Mouse (Mus musculus) R1 (cell line): ENCODE results near the gene Sgpl1.

Source experiments
- DNase-seq: peaks from one replicate; pipeline ENCODE4 v3.0.0-alpha.2; 2018; ENCODE audit warnings: low read depth, low spot score

Sgpl1 gene

DNA sequence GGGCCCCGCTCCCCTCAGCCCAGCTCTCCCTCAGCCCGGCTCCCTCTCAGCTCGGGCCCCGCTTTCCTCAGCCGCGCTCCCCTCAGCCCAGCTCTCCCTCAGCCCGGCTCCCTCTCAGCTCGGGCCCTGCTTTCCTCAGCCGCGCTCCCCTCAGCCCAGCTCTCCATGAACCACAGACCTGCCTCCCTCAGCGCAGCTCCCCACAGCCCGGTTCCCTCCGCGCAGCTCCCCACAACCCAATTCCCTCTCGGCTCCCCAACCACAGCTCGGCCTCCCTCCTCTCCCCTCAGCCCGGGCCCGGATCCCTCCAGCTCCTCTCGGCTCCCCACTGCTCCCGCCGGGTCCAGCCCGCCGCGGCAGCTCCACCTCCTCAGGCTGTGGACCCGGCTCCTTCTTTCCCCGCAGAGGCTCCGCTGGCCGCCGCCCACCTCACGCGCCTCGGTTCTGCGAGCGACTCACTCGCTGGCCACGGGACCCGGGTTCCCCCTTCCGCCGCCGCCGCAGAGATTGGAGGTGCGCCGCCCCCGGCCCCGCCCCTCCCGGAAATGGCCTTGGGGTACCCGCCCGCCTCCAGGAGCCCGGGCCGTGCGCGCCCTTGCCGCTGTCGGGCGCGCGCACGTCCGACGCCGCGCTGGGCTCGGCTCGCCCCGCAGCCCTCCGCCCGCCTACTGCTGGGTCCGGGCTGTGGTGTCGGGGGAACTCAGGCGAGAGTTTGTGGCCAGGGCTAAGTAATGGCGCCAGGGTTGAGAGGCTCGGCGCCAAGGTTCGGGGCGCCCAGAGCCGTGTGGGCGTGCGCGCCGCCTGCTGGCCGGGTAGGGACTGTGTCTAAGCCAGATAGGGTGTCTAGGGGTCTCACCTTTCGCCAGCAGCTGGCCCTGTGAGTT lies at the start of gene Sgpl1:
Gene Sgpl1 (minus strand): TSS at position 547 of the 884 bp plus-strand sequence.
- DNase-seq, result peak; percentile 94

DNA sequence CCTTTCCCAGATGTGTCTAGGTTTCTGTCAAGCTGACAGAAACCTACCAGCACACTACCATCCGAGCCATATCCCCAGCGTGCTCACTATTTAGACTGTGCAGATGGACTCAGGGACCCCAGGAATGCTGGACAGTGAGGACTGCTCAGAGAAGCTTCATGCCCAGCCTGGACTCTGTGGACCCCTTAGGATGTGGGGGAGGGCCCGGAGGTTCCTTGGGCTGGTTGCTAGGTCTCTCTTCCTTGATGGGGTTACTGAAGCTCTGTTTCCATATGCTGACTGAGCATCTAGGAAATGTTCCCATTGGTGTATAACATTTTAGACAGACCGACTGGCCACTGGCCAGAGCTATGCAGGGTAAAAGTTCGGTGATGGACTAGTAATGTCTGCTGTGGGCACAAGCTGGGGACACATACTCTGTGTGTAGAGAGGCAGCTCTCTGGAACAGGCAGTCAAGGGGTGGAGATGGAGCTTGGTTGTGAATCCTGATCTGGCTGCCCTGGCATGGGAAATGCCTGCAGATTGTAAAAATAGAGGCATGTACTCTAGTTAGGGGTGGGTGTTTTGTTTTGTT lies 48.3 kb upstream of the Sgpl1 start:
- no peak for DNase-seq

DNA sequence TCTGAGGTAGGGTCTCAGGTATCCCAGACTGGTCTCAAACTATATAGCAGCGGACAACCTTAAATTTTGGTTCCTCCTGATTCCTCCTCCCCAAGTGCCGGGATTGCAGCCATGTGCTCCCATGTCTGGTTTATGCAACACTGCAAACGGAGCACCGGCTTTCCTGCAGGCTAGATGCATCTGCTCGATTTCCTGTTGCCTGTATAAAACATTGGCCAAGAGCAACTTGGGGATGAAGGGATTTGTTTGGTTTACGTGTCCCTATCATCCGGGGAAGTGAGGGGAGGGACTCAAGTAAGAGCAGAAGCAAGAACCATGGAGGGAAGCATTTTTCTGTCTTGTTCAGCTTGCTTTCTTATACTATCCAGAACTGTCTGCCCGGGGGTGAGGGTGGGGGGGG lies 47.7 kb upstream of the Sgpl1 start:
- DNase-seq, result no peak

DNA sequence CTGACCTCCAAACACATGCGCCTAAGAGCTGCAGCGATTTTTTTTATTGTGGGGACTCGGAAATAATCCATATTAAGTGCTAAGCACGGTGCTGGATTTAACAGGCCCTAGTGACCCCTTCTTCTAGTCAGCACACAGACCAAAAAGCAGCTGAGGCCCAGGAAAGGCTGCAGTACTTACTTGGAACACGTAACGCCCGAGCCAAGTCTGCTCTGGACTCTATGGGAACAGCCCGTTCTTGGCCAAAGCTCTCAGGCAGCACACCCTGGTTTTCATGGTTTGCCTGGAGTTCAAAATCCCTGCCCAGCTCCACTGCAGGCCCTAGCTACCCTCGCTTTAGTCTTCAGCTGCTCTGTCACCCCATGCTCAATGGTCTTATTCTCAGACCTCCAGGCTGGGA lies 47.1 kb upstream of the Sgpl1 start:
- no peak for DNase-seq

DNA sequence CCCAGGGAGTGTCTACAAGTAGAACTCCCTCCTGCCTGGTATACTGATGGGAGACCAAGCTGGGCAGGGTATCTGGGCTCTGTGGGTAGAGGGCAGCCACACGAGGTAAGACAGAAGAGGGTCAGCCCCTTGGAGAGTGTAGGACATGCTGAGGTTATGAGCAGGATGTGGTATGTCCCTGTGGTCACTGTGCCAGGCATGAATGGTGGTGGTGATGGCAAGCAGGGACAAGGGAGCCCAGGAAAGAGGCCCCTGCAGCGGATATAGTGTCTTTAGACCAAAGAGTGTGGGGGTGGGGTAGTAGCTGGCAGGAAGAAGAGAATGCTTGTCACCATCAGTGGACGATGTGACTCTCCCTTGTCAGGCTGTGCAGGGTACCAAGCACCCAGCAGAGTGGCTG lies 40.5 kb upstream of the Sgpl1 start:
- DNase-seq, result no peak

DNA sequence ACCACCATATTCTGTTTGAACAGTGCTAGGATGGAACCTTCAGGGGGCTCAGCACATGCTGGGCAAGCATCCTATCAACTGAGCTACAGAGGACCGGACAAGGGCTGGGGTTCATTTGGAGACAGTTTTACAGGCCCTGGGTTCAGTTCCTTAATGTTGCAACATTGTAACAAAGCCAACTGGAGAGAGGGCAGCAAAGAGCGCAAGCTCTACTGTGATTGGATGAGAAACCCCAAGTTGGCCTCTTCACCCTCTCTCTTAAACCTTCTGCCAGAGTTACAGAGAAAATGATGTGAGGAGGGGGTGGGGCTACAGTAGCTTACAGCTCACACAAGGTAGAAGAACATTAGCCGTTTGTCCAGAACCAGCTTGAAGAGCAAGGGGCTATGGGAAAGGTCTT lies 39.5 kb upstream of the Sgpl1 start:
- DNase-seq, result no peak

DNA sequence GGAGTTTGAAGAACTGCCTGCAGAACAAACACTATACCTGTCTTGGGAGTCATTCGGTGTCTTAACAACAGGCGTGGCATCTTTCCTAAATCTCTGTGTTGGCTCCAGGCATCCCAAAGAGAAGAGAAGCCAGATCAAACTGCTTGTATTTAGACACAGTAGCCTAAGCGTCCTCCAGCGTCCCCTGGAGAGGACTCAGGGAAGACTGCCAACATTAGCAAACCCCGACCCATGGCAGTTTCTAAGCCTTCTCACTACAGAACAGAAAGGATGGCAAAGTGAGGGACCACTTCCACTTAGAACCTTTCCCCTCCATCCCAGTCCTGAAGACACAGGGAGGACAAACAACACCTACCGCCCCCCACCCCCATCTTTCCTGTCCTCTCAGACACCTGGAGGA lies 32.4 kb upstream of the Sgpl1 start:
- DNase-seq, result no peak

DNA sequence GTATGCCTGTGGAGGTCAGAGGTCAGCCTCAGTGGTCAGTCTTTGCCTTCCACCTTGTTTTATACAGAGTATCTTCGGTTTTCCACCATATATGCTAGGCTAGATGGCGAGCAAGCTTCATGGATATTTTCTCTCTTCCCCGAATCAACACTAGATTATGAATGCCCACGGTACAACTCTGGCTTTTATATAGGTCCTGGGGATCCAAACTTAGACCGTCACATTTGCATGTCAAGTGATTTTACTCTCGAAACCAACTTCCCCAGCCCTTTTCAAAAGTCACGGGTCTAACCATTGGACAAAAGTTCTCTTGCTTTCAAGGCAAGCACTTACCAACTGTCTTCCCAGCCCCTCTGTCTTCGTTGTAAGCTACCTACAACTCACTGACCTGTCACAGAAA lies 31.2 kb upstream of the Sgpl1 start:
- no peak for DNase-seq

DNA sequence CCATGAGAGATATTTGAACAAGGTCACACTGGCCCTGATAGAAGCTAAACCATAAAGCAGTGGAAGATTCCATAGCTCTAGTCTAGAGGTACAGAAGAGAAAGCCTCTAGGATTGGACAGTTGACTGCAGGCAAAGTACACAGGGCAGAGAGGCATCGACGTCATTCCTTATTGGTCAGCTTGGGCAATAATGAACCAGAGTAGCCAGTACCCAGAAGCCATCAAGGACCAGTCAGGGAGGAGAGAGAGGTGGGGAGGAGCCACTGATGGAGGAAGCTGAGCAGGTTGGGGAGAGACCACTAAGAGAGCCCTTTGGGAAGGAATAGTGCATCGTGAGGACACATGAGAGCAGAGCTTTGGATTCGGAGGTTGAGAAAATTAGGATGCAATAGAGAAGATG lies 30.2 kb upstream of the Sgpl1 start:
- no peak for DNase-seq

DNA sequence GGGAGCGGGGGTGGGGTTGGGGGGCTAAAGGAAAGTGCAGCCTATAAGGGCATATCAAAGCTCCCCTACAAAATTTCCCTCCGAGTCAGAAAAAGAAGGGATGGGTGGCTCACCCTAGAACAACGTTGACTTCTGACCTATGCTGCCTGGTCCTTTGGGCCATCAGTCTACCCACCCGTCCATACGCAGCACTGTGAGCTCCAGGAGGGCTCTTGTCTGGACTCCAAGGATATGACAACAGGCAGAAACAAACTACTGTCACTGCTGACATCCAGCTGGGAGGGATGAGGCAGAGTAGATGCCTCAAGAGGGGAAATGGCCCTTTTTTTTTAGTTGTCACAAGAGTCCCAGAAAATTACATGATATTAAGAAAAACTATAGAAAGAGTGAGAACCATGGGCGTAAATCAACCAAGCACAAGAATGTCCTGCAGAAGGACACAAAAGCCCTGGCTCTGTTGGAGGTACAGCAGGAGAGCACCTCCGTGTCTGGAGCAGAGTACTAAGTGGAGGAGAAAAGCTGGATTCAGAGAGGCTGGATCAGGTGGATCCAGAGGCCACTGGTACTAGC lies 28.8 kb upstream of the Sgpl1 start:
- DNase-seq, result no peak

DNA sequence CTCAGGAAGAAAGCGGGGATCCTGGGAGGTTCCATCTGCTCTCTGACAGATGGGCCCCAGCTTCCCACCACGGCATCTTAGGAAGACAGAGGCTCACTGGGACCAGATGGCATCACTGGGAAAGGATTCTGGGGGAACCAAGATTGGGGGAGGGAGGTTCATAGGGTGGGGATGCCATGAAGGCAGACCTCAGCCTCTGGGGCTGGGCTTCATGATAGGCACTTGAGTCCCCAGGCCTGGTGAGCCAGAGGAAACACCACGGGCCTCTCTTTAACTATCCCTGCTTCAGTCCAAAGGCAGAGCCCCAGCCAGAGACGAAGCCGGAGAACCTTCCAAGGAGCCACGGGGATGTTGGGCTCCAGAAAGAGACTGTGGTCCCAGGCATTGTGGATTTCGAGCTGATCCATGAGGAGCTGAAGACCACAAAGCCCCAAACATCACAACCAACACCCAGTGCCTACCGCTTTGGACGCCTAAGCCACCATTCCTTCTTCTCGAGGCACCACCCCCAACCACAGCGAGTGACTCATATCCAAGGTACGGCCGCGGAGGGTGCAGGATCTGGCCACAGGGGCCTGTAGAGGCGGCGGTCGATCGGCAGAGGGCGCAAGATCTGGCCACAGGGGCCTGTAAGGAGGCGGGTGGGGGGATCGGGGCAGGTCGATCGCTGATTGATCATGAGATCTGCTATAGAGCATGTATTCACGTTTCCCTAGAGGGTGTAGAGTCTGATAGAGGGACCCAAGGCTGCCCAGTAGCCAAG lies 28.1 kb upstream of the Sgpl1 start:
- peak; percentile 84 for DNase-seq

DNA sequence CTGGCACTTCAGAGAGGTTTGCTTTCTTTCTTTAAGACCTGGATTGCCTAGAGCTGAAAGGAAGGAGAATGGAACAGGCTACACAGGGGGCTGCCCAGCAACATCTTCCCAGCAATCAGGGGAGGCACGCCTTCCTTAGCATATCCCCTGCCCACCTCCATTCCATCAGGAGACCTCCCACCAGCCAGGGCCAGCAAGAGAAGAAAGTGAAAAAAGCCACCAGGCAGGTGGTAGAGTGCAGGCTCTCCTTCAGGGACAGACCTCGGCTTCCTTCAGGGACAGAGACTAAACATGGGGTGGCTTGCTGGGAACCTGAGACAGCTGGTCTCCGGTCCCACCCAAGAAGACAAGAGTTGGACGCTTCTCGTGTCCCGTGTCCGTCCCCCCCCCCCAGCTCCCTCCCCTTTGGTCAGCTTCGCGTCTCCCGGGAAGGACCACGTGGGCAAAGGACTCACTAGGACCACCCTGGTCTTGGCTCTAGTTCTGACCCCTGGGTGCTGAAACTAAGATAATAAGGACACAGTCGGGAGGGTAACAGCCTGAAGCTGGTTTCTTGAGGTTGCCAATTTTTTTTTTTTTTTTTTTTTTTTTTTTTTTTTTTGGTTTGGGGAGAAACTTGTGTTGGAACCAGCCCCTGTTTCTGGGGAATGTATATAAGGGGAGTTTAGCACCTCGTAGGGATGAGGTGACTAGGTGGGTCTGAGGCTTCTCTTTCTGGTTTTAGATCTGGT lies 27.4 kb upstream of the Sgpl1 start:
- DNase-seq, result no peak

DNA sequence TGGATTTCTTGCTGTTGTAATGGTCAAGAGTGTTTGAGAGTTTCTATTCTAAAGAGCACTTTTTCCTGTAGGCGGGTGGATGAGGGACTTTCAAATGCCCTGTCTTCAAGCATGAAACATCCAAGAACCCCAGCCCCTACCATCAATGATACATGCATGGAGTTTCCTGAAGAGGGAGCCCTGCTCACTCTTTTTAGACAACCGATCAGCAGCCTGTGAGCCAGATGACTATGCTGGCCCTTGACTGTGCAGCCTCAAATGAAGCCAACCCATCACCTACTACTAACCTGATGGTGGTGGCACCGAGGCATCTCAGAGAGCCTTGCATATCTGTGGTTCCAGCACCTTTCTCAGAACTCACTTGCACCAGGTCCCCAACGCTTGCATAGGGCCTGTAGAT lies 25.0 kb upstream of the Sgpl1 start:
- DNase-seq, result peak; percentile 38

DNA sequence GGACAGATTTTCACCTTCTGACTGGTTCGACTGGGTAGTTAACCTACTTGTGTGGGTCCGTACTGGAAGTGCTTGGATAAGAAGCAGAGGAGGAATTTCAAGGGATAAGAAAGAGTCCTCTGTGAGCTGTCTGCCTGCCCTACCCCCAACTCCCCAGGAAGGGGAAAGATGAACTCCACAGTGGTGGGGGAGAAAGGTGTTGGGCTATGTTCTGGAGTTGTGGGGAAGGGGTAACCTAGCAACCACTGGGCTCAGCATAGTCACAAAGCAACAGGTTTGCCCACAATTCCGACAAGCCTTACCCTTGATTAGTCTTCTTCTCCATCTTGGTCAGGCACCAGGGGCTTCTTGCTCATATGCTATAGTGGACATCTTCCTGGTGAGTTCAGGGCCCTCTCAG lies 24.2 kb upstream of the Sgpl1 start, which contains the start of gene Tbata:
Gene Tbata (plus strand): TSS at position 301 of the 400 bp plus-strand sequence.
- DNase-seq, result no peak

DNA sequence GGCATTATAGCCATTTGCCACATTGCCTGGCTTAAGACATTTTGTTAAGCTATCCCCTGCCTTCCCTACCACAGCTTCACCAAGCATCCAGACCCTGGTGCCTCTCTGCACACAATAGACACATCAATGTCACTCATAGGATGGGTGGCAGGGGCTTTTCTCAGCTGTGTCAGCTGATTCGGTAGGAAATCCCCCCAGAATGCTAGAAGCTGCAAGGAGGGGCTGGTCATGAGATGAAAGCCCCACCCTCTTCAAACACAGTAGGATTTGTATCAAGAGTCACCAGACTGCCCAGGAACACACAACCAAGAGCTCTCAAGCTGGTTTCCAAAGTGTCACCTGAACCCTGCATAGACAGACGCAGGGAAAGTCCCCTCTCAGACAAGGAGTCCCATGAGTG lies 20.9 kb upstream of the Sgpl1 start:
- no peak for DNase-seq

DNA sequence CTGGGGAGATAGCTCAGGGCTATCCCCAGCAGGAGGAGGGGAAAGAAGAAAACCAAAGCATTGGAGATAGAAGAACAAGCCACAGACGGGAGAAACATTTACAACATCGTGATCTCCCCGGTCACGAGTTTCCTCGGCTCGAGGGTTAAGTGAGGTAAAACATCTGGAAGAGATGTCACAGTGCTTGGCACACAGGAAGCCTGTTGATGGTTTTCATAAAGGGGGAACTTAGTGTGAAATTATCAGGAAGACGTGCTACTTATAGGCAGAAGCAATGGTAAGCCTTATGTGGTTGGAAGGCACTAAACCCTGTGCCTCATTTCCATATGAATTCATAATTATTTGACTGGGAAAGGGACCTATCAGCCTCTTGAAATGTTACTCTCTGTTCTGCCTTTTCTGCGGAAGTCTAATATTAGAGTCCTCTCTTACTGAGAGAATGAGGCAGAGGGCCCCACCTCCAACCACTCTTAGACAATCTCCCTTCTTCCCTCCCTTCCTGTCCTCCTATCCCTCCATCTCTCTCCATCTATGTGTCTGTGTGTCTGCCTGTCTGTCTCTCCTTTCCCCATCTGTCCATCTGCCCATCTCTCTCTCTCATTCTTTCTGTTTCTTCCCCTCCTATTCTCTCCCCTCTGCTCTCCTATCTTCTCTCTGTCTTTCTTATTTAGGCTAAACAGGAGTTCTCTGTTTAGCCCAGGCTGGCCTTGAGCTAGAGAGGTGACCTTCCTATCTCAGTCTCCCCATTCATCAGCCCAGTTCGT lies 20.0 kb upstream of the Sgpl1 start:
- no peak for DNase-seq

DNA sequence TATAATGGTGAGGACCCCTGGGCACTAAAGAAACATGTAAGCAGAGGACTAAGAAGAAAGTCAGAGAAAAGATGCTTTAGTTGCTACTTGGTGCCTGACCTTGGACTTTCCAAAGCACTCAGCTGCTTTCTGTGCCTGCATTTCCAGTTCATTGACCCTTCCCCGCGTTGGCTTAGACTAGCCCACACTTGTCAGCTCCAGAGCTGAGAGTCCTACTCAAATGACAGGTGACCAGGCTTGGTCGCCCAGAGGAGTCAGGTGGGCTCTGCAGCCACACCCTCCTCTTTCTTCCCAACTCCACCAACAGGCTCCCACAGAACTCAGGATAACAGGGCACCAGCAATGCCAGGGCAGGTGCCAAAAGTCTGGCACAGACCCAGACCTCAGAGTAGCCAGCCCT lies 14.9 kb upstream of the Sgpl1 start:
- DNase-seq, result no peak

DNA sequence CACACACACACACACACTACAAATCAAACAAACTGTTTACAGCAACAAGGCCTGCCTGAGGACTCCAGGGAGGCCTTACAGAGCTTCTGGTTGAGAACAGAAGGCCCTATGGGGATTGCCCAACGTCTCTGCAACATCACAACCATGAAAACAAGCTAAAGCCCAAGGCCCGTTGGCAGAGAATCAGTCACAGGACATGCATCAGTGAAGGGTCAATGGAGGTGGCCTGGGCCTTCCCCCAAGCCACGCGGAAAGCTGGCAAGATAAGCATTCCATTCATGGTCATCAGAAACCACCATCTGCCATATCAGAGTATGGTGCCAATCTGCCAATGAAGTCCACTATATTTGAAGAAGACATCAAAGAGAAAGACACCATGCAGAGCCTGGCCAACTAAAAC lies 13.2 kb upstream of the Sgpl1 start:
- no peak for DNase-seq

DNA sequence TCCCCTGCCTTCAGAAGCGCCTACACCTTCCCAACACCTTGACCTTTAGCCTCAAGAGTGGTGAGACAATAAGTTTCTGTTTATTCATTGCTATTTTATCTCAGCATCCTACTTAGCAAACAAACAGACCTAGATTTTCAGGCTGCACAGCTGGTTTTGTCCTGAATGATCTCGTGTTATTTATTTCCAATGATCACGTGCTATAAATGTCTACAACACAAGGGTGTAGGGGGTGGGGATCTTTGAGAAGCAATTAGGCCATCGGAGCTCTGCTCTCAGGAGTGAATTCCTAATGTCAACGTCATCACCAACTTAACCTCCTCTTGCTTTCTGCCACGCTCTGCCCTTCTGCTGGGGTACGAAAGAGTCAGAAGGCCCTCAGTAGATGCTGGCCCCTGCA lies 12.6 kb upstream of the Sgpl1 start:
- no peak for DNase-seq

DNA sequence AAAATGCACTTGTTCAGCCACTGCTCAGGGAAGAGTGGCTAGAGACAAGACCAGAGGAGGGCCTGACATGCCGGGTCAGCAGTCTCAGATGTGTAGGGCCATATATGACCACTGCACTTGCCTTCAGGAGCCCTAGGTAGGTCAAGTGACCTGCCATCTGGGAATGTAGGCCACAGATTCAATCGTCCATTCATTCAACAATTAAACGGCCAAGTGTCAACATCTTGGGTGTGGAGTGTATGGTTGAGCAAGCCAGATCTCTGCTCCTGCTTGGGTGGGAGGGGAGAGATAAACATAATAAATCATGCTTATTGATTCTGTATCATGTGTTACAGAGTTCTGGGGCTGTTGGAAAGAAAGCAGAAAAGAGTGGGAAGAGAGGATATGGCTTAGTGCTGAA lies 11.1 kb upstream of the Sgpl1 start:
- no peak for DNase-seq

DNA sequence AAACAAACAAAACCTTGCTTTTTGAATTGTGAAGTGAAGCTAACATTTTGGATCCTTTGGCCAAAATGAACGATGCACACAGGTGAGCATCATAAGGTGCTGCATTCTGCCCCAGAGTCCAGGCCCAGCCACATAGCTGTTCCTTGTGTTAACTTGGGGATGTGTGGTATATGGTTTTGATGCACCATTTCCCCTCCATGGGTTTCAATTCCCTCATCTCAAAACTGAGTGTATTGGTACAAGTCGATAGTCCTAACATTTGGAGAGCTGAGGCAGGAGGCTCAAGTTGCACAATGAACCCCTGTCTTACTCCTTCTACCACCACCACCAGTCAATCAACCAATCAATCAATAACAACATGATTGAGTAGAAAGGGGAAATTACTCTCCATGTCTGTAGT lies 8.9 kb upstream of the Sgpl1 start:
- DNase-seq, result no peak
